ENCODE assay signal across 8 mouse cellular contexts in the genomic region with DNA sequence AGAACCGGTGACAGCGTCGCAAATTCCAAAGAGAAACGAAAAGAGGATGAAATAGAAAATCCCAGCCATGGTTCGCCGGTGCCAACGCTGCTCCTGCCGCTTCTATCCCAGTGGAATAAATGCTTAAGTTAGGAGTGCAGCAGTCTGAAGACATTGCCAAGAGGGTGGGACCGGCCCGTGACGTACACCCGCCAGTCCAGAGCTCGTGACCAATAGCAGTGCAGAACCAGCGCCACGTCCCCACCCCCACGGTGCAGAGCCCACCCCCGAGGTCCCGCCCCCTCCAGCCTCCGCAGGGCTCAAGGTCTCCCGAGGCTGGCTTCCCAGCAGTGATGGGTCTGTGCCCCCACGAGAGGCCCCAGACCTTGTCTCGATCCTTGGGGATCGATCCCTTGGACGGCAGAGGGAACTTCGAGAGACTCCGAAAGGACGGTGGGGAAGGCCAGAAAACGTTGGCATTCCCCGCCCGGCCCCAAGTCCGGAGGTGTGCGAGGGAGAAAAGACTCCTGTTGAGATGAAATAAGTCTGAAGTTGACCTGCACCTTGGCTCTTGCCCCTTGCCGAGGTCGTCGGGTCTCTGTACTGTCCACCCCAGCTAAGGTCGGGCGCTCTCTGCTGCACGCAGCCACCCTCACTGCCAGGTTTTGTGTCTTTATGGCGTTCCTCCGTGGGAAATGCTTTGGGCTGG. TPM values are rescaled to one million over a fixed set of nuclear protein-coding genes. Genes with fewer than 3 reads are reported as not detected.
DNase-seq lines count a peak whose midpoint lies in the region; ATAC-seq and TF ChIP-seq lines count a peak whose summit lies in the region.

A gene (minus strand): TSS at position 126 of the 688 bp plus-strand sequence.

- no peaks in the 10 kb centered on the region for H3K36me3 ChIP-seq in intestine, postnatal 0 days (ENCODE audit: control insufficient read depth, insufficient read depth)
- no peaks in the 10 kb centered on the region for H3K36me3 ChIP-seq in small intestine, adult 2 months (ENCODE audit: control insufficient read depth, insufficient read depth, low read length)

- 0 out of 2 replicates have a peak, but pooled peaks cover 6% of the 10 kb centered on the region for H3K4me1 ChIP-seq in intestine, postnatal 0 days (replicated peaks; ENCODE audit: control insufficient read depth, insufficient read depth, low read length)
- H3K4me1 ChIP-seq in small intestine, adult 2 months (ENCODE audit: control insufficient read depth, insufficient read depth, insufficient read length, low read length) = no peaks in the 10 kb centered on the region; the same call in 1 of the 2 replicates

- H3K27ac ChIP-seq in intestine, postnatal 0 days (ENCODE audit: low read depth, low read length) = no peak within 1 kb of the TSS; the same call in 1 of the 2 replicates
- H3K27ac ChIP-seq in small intestine, adult 2 months (ENCODE audit: insufficient read depth, low read depth, low read length) = no peak within 1 kb of the TSS

- ATAC-seq in intestine, postnatal 0 days = peak; percentile 93
- ATAC-seq in megakaryocyte progenitor cell, adult 5-6 weeks (replicated peaks; ENCODE audit: poor library complexity) = peak; percentile 80

- no peak; the same call in 1 of the 2 replicates for TF ChIP-seq POLR2A in small intestine, adult 2 months (IDR thresholded peaks at IDR 0.05; ENCODE audit: low read depth, low read length)

- under 1% methylated on average over 40 of the region's 40 CpGs for WGBS in intestine, postnatal 0 days
- under 1% methylated on average over 40 of the region's 40 CpGs for WGBS in small intestine, adult 2 months

- H3K9ac ChIP-seq in intestine, postnatal 0 days (ENCODE audit: low read depth, low read length) = peak within 1 kb of the TSS; percentile 37; the same call in 1 of the 2 replicates

- no peaks in the 10 kb centered on the region for H3K9me3 ChIP-seq in intestine, postnatal 0 days (ENCODE audit: control insufficient read depth)

- H3K27me3 ChIP-seq in intestine, postnatal 0 days (replicated peaks; ENCODE audit: control insufficient read depth, insufficient read depth, low read length) = peaks cover 3% of the 10 kb centered on the region; the same call in 1 of the 2 replicates
- 0 out of 2 replicates have a peak, but pooled peaks cover 3% of the 10 kb centered on the region for H3K27me3 ChIP-seq in small intestine, adult 2 months (ENCODE audit: control insufficient read depth, insufficient read depth, low read length)

- H3K4me2 ChIP-seq in intestine, postnatal 0 days (replicated peaks; ENCODE audit: low read depth) = peak within 1 kb of the TSS; percentile 96

- peak within 1 kb of the TSS; percentile 69 for H3K4me3 ChIP-seq in intestine, postnatal 0 days (ENCODE audit: low read depth, low read length)
- peak within 1 kb of the TSS; percentile 84 for H3K4me3 ChIP-seq in small intestine, adult 2 months (ENCODE audit: low read depth, low read length)

- intact Hi-C loops in left cerebral cortex, postnatal 25 days (cut with DNase I) = loop anchor here (5.0 to 10.0 kb wide), 8 partner anchors 410 to 1773 kb away; no protein-coding TSS in a partner anchor

- no peak for TF ChIP-seq CTCF in intestine, postnatal 0 days (IDR thresholded peaks at IDR 0.05; ENCODE audit: low read depth)
- no peak for TF ChIP-seq CTCF in small intestine, adult 2 months (IDR thresholded peaks at IDR 0.05; ENCODE audit: extremely low read depth, insufficient read length, insufficient replicate concordance, low read depth, low read length)

- peak; percentile 93 to 95 for DNase-seq in adrenal gland, postnatal 36 days
- peak; percentile 93 for DNase-seq in embryo, embryonic 9.5 days (ENCODE audit: extremely low spot score)
- DNase-seq in gastrocnemius, postnatal 4 days (ENCODE audit: low spot score in 2 of 2) = peak; percentile 81 to 90
- peak; percentile 90 to 96 for DNase-seq in left cerebral cortex, postnatal 25 days (ENCODE audit: low spot score in 2 of 2)
- DNase-seq in natural killer cell, adult 2 months (ENCODE audit: low spot score in 2 of 2) = no peak

RNA-seq across cellular contexts. Expression of the gene that starts here (rescaled TPM):
- total RNA-seq in adrenal gland, postnatal 36 days (2021) = 1 to 10 TPM; 1.7 to 2.3 TPM
- total RNA-seq in gastrocnemius, postnatal 4 days (2021) = 10 to 100 TPM; 10.7 to 12.8 TPM
- polyA plus RNA-seq in intestine, postnatal 0 days (2015; fragmentation: Nextera tagmentation; extraction: Ambion mirVana) = 1.5 and 2.1 TPM in 2 replicates
- 100 to 1,000 TPM; 177 to 192 TPM for total RNA-seq in left cerebral cortex, postnatal 25 days (2021)
- total RNA-seq in megakaryocyte progenitor cell, adult 5-6 weeks (2015) = 0.07 TPM in 1 of 2 replicates, not detected in the other
- total RNA-seq in megakaryocyte progenitor cell, adult 5-6 weeks (2017) = 1.0 TPM in 1 of 2 replicates, not detected in the other
- polyA plus RNA-seq in small intestine, adult 2 months (2012; rRNA removed) = 2.0 and 2.6 TPM in 2 replicates

Comparison
In these comparisons a context has a peak if more than half of its experiments do, and no peak if none do; other contexts are left out.
1. RNA of the gene that starts here (total RNA-seq): 177 to 192 TPM in left cerebral cortex, postnatal 25 days; 10.7 to 12.8 TPM in gastrocnemius, postnatal 4 days, 1.7 to 2.3 TPM in adrenal gland, postnatal 36 days and 0.07 to 1.0 TPM in megakaryocyte progenitor cell, adult 5-6 weeks; every median in the first group is over 10 times any median in the second.
2. DNase-seq: peak in adrenal gland, postnatal 36 days (2 of 2), embryo, embryonic 9.5 days (single experiment), gastrocnemius, postnatal 4 days (2 of 2) and left cerebral cortex, postnatal 25 days (2 of 2); none in natural killer cell, adult 2 months (0 of 2).